Mouse (Mus musculus): ENCODE results near the gene Gga1.

Gga1 gene

GRCm38 (mm10) chr15:78914091-78914822 is 37.3 kb downstream of the Gga1 start:
- DNase-seq (ENCODE audit: extremely low spot score) = peak; percentile 51

DNA sequence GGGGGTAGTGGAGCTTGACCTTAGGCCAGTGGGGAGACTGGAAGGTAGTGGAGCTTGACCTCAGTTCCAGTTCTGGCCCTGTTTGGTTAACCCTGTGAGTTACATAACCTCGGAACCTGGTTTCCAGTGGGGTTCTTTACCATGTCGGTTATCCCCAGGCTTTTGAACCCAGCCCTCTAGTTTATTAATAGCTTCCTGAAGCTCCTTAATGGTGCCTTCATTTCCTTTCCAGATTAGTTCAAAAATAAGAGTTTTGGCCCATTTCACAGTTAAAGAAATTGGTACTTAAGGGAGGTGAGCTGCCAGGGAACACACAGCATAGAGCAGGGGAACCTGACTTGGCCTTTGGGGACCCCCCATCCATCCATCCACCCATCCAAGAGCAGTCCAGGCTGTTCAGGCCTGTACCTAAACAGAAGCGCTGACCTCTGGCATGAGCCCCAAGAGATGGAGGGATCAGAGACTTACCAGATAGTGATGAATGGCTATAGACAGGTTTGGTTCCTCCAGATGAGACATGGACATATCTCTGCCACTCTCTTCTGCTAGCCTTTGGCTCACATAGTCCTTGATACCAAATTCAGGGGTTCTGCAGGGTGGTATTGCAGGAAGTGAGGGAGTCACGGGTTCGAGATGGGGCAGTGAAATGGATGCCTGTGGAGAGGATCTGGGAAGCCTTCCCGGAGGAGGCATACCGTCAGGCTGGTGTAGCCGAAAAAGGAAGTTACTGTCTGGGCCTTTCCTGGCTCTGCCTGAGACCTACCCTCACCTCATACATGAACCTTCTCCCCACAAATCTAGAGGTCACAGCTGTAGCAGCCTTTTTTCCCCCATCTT is 38.1 kb downstream of the Gga1 start:
- no peak for DNase-seq (ENCODE audit: extremely low spot score)

GRCm38 (mm10) chr15:78915660-78916017 is 38.6 kb downstream of the Gga1 start:
- peak; percentile 70 for DNase-seq (ENCODE audit: extremely low spot score)

- DNase-seq (ENCODE audit: extremely low spot score) = no peak
Measured at GRCm38 (mm10) chr15:78916052-78916826, 39.2 kb downstream of the Gga1 start.

- no peak for DNase-seq (ENCODE audit: extremely low spot score)
Measured at GRCm38 (mm10) chr15:78918126-78918525, 41.1 kb downstream of the Gga1 start.

DNA sequence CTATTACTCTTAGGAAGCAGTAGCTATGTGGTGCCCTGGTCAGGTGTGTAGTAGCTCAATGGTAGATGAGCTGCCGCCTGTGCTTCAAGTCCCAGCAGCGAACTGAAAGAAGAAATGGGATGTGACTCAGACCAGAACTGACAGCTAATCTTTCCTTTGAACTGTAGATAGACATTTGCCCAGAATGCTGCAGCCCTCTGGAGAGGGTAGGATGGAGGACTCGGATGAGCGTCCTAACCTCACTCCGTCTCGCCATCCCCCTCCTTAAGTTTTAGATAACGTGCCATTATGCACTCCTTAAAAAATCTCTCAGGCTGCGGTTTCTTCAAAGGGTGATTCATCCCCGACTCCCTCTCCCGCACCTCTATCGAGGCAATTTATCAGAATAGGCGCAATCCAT is 42.9 kb downstream of the Gga1 start:
- DNase-seq (ENCODE audit: extremely low spot score) = no peak

GRCm38 (mm10) chr15:78922700-78923099 is 45.7 kb downstream of the Gga1 start:
- no peak for DNase-seq (ENCODE audit: extremely low spot score)

GRCm38 (mm10) chr15:78923585-78923984 is 46.6 kb downstream of the Gga1 start:
- no peak for DNase-seq (ENCODE audit: extremely low spot score)

GRCm38 (mm10) chr15:78925129-78925528 is 48.1 kb downstream of the Gga1 start:
- DNase-seq (ENCODE audit: extremely low spot score) = no peak

GRCm38 (mm10) chr15:78926021-78926919 is 49.3 kb downstream of the Gga1 start, which contains the start of gene Lgals1:
TSS of gene Lgals1 (plus strand) at chr15:78926725.
- DNase-seq (ENCODE audit: extremely low spot score) = peak; percentile 81

DNA sequence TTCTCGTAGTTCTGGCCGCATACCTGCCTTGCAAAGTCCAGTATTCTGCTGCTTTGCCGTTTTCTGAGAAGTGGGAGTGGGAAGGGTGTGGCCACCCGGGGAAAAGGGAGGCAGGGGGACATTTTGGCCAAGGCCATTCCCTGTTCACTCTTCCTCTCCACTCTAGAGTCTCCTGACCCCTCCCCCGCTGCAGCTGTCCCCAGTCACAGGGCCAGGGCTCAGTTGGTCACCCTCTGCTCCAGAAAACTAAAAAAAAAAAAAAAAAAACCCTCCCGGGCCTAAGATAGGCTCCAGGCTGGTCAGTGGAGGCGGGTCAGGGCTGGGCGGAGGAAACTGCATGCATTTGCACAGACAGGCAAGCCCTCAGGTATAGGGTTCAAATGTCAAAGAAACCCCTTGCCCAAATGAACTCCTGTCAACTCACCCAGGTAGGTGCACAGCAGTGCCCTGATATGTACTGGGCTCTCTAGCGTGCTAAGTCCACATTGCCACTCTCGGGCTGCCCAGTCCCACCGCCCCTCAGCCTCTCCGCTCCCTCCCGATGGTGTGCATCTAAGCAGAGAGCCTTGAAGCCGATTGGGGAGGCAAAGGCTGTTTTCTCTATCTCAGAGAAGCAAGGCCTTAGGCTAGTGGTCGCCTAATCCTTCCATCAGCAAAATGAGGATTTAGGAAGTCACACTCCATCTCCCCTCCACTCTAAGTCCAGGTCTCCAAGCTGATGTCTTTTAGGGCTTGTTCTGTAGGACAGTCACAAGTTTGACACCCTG is 50.2 kb downstream of the Gga1 start:
- DNase-seq (ENCODE audit: extremely low spot score) = no peak

DNA sequence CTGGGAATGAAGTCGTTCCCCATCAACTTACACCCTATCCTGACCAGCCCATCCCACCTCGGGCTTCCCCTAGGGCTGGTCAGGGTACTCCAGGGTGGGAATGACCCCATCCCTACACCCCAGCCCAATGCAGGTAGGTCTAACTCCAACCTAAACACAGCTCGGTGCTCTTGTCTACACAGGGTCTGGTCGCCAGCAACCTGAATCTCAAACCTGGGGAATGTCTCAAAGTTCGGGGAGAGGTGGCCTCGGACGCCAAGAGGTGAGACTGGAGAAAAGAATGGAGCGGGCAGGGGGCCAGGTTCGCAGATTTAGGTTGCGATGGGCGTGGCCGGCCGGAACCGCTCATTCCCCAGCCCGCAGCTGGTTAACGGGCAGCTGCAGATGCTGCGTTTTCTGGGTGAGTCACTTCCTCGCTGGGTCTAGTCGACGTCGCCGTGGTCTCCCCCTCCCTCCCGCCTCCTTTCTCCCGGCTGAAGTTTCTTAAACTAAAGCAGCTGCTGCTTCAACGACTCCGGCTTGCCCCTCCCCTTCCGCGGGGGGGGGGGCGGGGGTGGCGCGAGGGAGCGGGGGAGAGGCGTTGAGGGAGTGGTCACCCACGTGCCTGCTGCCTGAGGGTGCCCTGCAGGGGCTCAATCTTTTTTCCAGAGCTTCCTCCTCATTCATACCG is 50.9 kb downstream of the Gga1 start:
- peak; percentile 90 for DNase-seq (ENCODE audit: extremely low spot score)

DNA sequence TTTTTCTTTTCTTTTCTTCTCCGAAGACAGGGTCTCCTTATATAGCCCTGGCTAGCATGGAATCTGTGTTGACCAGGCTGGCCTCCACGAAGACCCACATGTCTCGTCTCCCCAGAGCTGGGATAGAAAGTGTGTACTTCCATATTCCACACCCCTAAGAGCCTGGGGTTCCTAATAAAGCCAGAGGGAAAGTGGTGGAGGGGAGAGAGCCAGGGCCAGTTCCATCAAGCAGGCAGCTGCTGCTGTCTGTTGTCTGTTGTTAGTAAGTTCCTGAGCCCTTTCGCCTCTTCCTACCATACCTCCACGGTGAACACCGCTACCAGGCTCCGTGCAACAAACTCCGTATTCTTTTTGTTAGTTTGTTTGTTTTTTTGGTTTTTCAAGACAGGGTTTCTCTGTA is 51.5 kb downstream of the Gga1 start:
- no peak for DNase-seq (ENCODE audit: extremely low spot score)

DNA sequence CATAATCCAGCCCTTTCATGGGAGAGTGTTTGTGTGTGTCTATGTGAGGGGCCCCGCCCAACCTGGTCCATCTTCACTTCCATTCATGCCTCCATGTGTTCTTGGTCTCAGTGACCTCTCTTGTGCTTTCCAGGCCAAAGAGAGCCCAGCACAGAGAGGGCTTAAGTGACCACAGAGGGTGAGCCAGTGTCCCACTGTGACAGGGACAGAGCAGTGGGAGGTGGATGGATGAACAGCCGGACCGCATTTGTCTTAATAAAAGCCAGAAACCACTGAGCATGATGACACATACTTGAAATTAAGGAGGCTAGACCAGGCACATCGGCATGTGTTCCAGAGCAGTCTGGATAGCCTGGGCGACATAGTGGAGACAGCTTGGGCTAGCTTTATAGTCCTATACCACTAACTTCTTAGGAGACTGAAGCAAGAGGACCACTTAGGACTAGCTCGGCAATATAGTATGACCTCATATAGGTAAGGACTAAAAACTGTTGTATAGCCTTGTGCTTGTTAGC is 53.3 kb downstream of the Gga1 start:
- DNase-seq (ENCODE audit: extremely low spot score) = no peak

DNA sequence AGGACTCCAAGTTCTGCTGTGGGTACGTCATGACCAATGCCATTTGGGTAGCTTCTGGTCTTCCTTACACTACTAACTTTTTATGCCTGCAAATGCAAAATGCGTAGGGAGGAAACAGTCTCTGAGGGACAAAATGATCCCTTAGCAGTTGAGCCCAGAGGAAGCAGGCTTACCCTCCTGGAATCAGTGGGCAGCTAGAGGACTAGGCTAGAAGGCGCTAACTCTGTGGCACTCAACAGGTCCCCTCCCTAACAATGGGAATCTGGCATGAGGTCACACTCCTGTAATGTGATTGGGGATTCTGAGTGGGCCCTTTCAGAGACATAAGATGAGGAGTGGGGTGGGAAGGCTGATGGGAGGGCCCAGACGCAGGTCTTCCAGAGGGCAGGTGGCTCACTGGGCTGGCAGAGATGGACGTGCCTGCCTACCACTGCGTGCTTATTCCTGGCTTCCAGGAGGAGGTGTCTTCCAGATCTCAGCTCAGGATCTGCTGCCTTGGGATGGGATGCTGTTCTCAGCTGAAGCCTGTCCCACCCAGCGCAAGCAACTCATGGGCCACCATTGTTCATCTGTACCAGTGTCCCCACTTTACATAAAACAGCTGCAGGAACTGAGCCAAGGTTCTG is 53.9 kb downstream of the Gga1 start:
- DNase-seq (ENCODE audit: extremely low spot score) = no peak

GRCm38 (mm10) chr15:78931577-78931976 is 54.6 kb downstream of the Gga1 start:
- DNase-seq (ENCODE audit: extremely low spot score) = no peak

DNA sequence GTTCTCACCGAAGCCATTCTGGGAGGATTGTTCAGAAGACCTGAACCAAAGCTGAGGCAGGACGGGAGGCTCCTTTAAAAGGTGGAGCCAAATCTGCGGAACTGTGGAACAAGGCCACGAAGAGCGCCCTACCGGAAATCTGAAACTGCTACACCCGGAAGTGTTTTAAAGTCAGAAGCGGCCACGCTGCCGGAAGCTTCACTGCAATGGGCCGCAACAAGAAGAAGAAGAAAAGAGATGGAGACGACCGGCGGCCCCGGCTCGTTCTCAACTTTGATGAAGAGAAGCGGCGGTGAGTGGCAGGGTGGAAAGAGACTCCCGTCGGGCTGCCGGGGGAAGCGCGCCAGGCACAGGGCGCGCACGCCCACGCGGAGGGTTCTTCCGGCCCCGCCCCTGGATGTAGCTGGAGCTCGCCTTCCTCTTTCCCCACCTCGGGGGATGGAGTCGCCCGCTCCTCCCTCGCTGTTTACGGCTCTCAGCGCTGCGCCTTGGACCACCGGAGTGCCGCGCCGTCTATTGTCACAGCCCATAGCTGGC is 57.9 kb downstream of the Gga1 start, which contains the start of gene Nol12:
Nol12 (plus strand) TSS at position 150 of the 537 bp plus-strand sequence.
- DNase-seq (ENCODE audit: extremely low spot score) = peak; percentile 93

DNA sequence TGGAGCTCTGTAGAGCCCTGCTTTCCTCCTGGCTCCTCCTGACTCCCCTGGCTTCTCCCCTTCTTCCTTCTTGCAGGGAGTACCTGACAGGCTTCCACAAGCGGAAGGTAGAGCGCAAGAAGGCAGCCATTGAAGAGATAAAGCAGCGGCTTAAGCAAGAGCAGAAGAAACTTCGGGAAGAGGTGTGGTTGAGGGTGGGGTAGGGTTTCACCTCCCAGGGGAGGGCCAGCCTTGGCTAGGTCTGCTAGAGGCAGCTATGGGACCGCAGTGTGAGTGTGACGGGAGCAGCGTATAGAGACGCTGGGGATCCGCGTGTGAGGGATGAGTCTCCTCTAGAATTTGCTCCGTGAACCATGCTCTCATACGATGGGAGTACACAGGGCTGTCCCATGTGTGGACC is 59.4 kb downstream of the Gga1 start:
- DNase-seq (ENCODE audit: extremely low spot score) = no peak

- DNase-seq (ENCODE audit: extremely low spot score) = no peak
Measured at GRCm38 (mm10) chr15:78937311-78937710, 60.3 kb downstream of the Gga1 start.

All from embryo, embryonic 9.5 days (tissue).